Mouse (Mus musculus): Measurements from ENCODE around the gene Gm37240.

GRCm38 (mm10) chr3:85749348-85749747 is 138.0 kb downstream of the Gm37240 start:
- TF ChIP-seq CTCF (IDR thresholded peaks at IDR 0.05; ENCODE audit: borderline replicate concordance, insufficient read depth, low read length) (no peak), POLR2A (IDR thresholded peaks at IDR 0.05; ENCODE audit: low read depth, low read length) (no peak)
